Mouse (Mus musculus) CH12.LX (cell line): Measurements from ENCODE around the gene Bcl11a. TPM values are rescaled to one million over a fixed set of nuclear protein-coding genes. Genes with fewer than 3 reads are reported as not detected.

Experiments
- DNase-seq: peaks from one replicate; pipeline ENCODE4 v3.0.0-alpha.2; 2013; ENCODE audit errors: extremely low read depth
- H3K27ac ChIP-seq: 2 replicates; pipeline ENCODE4 v1.5.1; 2012; ENCODE audit warnings: low read depth, mild to moderate bottlenecking, control low read depth, moderate library complexity; ENCODE audit not compliant: insufficient read depth
- H3K27me3 ChIP-seq: replicated peaks from 2 replicates; pipeline ENCODE3; 2012; ENCODE audit warnings: inconsistent platforms
- H3K36me3 ChIP-seq, 2 experiments: replicated peaks in 1 of 2; 2 replicates each; pipeline versions ENCODE3 to v1.6.1; 2012; ENCODE audit warnings: inconsistent platforms in 1 of 2, low read length in 1 of 2, mild to moderate bottlenecking in 1 of 2, mixed read lengths in 1 of 2, moderate library complexity in 1 of 2; ENCODE audit not compliant: control insufficient read depth in 1 of 2, insufficient read depth in 1 of 2
- H3K4me1 ChIP-seq, 2 experiments: 2 replicates each; pipeline ENCODE4 v1.6.1; 2012; ENCODE audit warnings: inconsistent platforms in 1 of 2, moderate library complexity in 1 of 2; ENCODE audit not compliant: insufficient read depth in 2 of 2, control insufficient read depth in 1 of 2
- H3K4me2 ChIP-seq: 2 replicates; pipeline ENCODE4 v1.6.1; 2012; ENCODE audit warnings: low read depth, mild to moderate bottlenecking, control low read depth; ENCODE audit not compliant: poor library complexity, insufficient read depth, severe bottlenecking
- H3K4me3 ChIP-seq, 3 experiments: fragments of 150-350 bp in 1 of 3; sonication (generic) in 1 of 3; replicated peaks in 1 of 3; 2 replicates each; pipeline versions ENCODE3 to v1.5.1; 2011 to 2012; ENCODE audit warnings: low read depth in 2 of 3, low read length in 2 of 3, mild to moderate bottlenecking in 2 of 3, moderate library complexity in 2 of 3, control low read depth in 1 of 3, improper control_type of control experiment in 1 of 3, inconsistent platforms in 1 of 3, mixed read lengths in 1 of 3; ENCODE audit not compliant: poor library complexity in 1 of 3
- H3K79me2 ChIP-seq: replicated peaks from 2 replicates; pipeline ENCODE4 v1.6.1; 2012; ENCODE audit warnings: mild to moderate bottlenecking, moderate library complexity; ENCODE audit not compliant: control insufficient read depth, poor library complexity, insufficient read depth, severe bottlenecking; ENCODE audit errors: extremely low read depth
- H3K9ac ChIP-seq: 2 replicates; pipeline ENCODE4 v1.6.1; 2012; ENCODE audit warnings: low read depth, mild to moderate bottlenecking, control low read depth, moderate library complexity; ENCODE audit not compliant: insufficient read depth
- H3K9me3 ChIP-seq: replicated peaks from 2 replicates; pipeline ENCODE3; 2012; ENCODE audit warnings: low read length, inconsistent platforms, mixed read lengths
- BHLHE40 ChIP-seq: IDR thresholded peaks from 2 replicates; pipeline ENCODE4 v1.6.1; 2011; ENCODE audit warnings: mild to moderate bottlenecking, low read depth, low read length, improper control_type of control experiment
- CHD1 ChIP-seq: IDR thresholded peaks from 2 replicates; pipeline ENCODE4 v1.6.1; 2012; ENCODE audit warnings: low read depth, low read length, improper control_type of control experiment, inconsistent platforms
- CHD2 ChIP-seq: IDR thresholded peaks from 2 replicates; pipeline ENCODE4 v1.6.1; 2011; ENCODE audit warnings: low read length, improper control_type of control experiment
- CTCF ChIP-seq, 2 experiments: IDR thresholded peaks in 1 of 2; conservative IDR thresholded peaks in 1 of 2; 2 replicates each; pipeline ENCODE4 v1.5.1; 2011 to 2012; ENCODE audit warnings: low read depth in 2 of 2, low read length in 2 of 2, improper control_type of control experiment in 1 of 2, inconsistent platforms in 1 of 2, mild to moderate bottlenecking in 1 of 2, moderate library complexity in 1 of 2
- ETS1 ChIP-seq: conservative IDR thresholded peaks from 2 replicates; pipeline ENCODE4 v1.6.1; 2012; ENCODE audit warnings: low read depth, mild to moderate bottlenecking, inconsistent platforms, low read length, improper control_type of control experiment, moderate library complexity
- JUN ChIP-seq: IDR thresholded peaks from 2 replicates; pipeline ENCODE4 v1.6.1; 2011; ENCODE audit warnings: low read depth, mild to moderate bottlenecking, low read length, improper control_type of control experiment, moderate library complexity; ENCODE audit not compliant: insufficient read depth
- JUND ChIP-seq: conservative IDR thresholded peaks from 2 replicates; pipeline ENCODE4 v1.6.1; 2011; ENCODE audit warnings: low read depth, low read length, improper control_type of control experiment
- MAX ChIP-seq: IDR thresholded peaks from 2 replicates; pipeline ENCODE4 v1.6.1; 2011; ENCODE audit warnings: low read length, improper control_type of control experiment
- MEF2A ChIP-seq: IDR thresholded peaks from 2 replicates; pipeline ENCODE4 v1.6.1; 2014; ENCODE audit warnings: low read depth, mild to moderate bottlenecking, inconsistent platforms, low read length, improper control_type of control experiment, borderline replicate concordance
- MXI1 ChIP-seq: IDR thresholded peaks from 2 replicates; pipeline ENCODE4 v1.6.1; 2011; ENCODE audit warnings: mild to moderate bottlenecking, low read depth, low read length, improper control_type of control experiment
- MYC ChIP-seq: IDR thresholded peaks from 2 replicates; pipeline ENCODE4 v1.6.1; 2011; ENCODE audit warnings: low read depth, mild to moderate bottlenecking, improper control_type of control experiment, low read length
- NRF1 ChIP-seq: IDR thresholded peaks from 2 replicates; pipeline ENCODE4 v1.6.1; 2014; ENCODE audit warnings: low read depth, mild to moderate bottlenecking, inconsistent platforms, low read length, improper control_type of control experiment, moderate library complexity
- PAX5 ChIP-seq: IDR thresholded peaks from 2 replicates; pipeline ENCODE4 v1.6.1; 2012; ENCODE audit warnings: low read length, inconsistent platforms, mixed read lengths
- RAD21 ChIP-seq: IDR thresholded peaks from 2 replicates; pipeline ENCODE4 v1.6.1; 2011; ENCODE audit warnings: low read depth, mild to moderate bottlenecking, low read length, improper control_type of control experiment, moderate library complexity
- SIN3A ChIP-seq: IDR thresholded peaks from 2 replicates; pipeline ENCODE4 v1.6.1; 2012; ENCODE audit warnings: low read length, improper control_type of control experiment, inconsistent platforms
- TBP ChIP-seq: conservative IDR thresholded peaks from 2 replicates; pipeline ENCODE4 v1.6.1; 2011; ENCODE audit warnings: low read depth, low read length, improper control_type of control experiment
- USF2 ChIP-seq: conservative IDR thresholded peaks from 2 replicates; pipeline ENCODE4 v1.6.1; 2011; ENCODE audit warnings: low read depth, low read length, improper control_type of control experiment
- dilution Hi-C: fragments of 300-500 bp; cut with MboI; formaldehyde crosslinking; loops from 2 replicates; pipeline ENCODE4 v1.14.3; 2020; ENCODE audit warnings: low sequenced_read_pairs; ENCODE audit not compliant: extremely low pct_unique_long_range_greater_than_20kb, extremely low pct_ligation_motif_present
- in situ Hi-C: fragments of 300-500 bp; cut with MboI; formaldehyde crosslinking; loops from 3 replicates; pipeline ENCODE4 v1.14.3; 2019; ENCODE audit warnings: low sequenced_read_pairs, low pct_ligation_motif_present, low pct_unique_long_range_greater_than_20kb, mixed read lengths
- polyA plus RNA-seq: library from polyadenylated mRNA; unstranded; fragments of >175 nt; gene quantifications from 2 replicates; pipeline ENCODE4 v1.2.1, GENCODE M21; 2012; ENCODE audit warnings: low read depth; ENCODE audit not compliant: insufficient read length
- total RNA-seq, 2 experiments: library from RNA; depleted of rRNA; stranded (reverse); fragments of 300-350 nt in 1 of 2; fragments of >200 nt in 1 of 2; gene quantifications; 2 replicates each; pipeline ENCODE4 v1.2.3; 2012 to 2014

The Bcl11a gene
- total and polyA plus RNA-seq, 3 experiments = 6.8 to 57.9 (median 13.9) TPM

DNA sequence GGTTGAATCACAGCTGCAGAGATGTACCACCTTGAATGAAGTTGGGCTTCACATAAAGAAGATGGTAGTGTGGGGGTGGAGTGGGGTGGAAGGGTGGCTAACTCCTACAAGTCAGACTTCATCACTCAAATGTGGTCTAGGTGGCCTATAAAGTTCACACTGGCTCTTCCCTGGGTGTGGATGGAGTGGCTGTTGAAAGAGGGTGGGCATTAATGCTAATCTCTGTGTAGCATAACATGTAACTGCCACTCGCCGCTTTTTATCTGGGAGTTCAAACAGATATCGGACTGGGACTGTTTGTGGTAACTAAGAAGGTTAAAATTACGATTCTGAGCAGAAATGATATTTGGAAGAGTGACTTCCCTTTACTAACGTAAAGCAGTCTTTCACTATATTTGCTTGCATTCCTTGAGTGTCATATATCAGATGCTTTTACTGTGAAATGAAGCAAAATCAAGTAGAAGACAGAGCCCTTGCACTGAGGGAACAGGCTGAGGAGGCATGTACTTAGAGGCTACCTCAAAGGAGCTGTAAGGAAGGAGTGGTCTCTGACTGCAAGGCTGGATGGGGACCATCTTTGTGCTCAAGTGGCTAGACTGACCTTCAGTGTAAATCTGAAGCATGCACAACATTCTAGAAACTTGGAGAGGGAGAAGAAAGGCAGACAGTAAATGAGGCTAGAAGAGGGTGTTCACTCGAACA, 58.4 kb downstream of the Bcl11a start:
- Histone ChIP-seq H3K9me3 (peaks cover 7% of the 10 kb centered on the region), H3K4me2 (no peak overlapping the region), H3K27ac (no peak overlapping the region), H3K4me3 (no peak overlapping the region), H3K36me3 (peaks cover 0 to 48% of the 10 kb centered on the region in 2 experiments), H3K4me1 (peaks cover 35 to 98% of the 10 kb centered on the region in 2 experiments), H3K27me3 (no peaks in the 10 kb centered on the region), H3K79me2 (no peaks in the 10 kb centered on the region), H3K9ac (no peak overlapping the region)
- no peak for TF ChIP-seq TBP
- TF ChIP-seq USF2 = no peak
- TF ChIP-seq ETS1 = no peak
- no peak for TF ChIP-seq CHD1
- TF ChIP-seq NRF1 = no peak
- dilution Hi-C loops = no loop called here
- no peak for DNase-seq
- in situ Hi-C loops = no loop called here

DNA sequence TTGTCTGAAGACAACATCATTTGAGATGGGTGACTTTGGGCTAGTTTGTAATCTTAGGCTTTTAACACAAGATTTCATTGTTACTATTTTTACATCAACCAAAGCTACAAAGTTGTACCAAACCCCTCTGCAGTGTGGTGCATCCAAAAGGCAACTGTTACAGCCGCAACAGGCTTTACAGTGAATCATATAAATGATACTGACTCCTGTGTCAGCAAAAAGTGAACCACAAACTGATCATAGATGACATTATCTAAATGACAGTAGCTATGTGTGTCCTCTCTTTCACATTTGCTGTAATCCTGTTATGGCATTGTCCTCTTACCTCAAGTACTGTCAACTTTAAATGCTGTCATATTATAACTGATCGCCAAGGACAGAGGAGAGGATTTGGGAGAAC, 60.0 kb downstream of the Bcl11a start:
- Histone ChIP-seq H3K27ac (no peak overlapping the region), H3K4me2 (no peak overlapping the region), H3K9ac (no peak overlapping the region), H3K27me3 (no peaks in the 10 kb centered on the region), H3K4me3 (no peak overlapping the region), H3K79me2 (no peaks in the 10 kb centered on the region), H3K4me1 (peaks cover 36 to 99% of the 10 kb centered on the region in 2 experiments), H3K36me3 (peaks cover 0 to 51% of the 10 kb centered on the region in 2 experiments), H3K9me3 (peaks cover 7% of the 10 kb centered on the region)
- DNase-seq = no peak
- dilution Hi-C loops = no loop called here
- in situ Hi-C loops = no loop called here
- no peak for TF ChIP-seq MYC

DNA sequence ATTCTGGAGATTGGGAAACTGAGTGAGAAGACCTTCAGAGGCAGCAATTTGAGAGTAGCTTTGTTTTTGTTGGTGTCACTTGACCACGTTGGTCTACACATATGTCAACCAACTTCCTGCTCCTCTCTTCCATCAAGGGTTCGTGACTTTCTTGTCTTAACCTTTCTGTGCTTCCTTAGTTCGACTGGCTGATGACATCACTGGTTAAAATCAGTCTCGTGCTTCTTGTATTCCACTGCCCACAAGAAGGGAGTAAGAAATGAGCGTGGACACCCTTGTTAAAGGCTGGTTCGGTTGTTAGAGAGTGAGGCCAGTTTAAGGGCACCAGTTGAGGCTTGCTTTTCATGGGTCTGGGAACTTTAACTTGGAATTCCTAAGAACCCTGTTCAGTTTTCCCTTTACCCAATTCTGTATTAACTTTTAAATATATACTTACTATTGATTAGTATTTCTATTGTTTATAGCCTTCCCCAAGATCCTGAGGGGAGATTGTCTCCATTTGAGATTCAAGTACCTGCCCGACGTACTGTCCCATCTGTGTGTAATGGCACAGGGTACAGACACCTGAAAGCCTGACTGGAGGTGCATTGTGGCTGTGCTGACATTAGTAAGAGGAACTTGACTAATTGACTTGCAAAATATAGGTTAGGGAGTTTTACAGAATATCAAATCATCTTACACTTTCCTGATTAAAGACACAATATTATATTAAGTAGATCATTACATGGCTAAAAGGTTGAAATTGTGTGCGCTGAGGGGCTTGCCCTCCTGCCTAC, 60.9 kb downstream of the Bcl11a start:
- Histone ChIP-seq H3K9me3 (peaks cover 7% of the 10 kb centered on the region), H3K4me3 (no peak overlapping the region), H3K4me2 (no peak overlapping the region), H3K79me2 (no peaks in the 10 kb centered on the region), H3K9ac (no peak overlapping the region), H3K4me1 (peaks cover 29 to 99% of the 10 kb centered on the region in 2 experiments), H3K36me3 (peaks cover 0 to 56% of the 10 kb centered on the region in 2 experiments), H3K27me3 (no peaks in the 10 kb centered on the region), H3K27ac (peak overlapping the region; percentile 17; the same call in 1 of the 2 replicates)
- in situ Hi-C loops = no loop called here
- dilution Hi-C loops = no loop called here
- peak; percentile 53 for DNase-seq
- TF ChIP-seq MXI1 = 0 out of 2 replicates have a peak, but pooled peaks have one; percentile 23
- TF ChIP-seq MAX = no peak
- peak; percentile 71 for TF ChIP-seq BHLHE40
- peak; percentile 43; the same call in 1 of the 2 replicates for TF ChIP-seq JUN
- TF ChIP-seq MYC = 0 out of 2 replicates have a peak, but pooled peaks have one; percentile 50
- TF ChIP-seq RAD21 = no peak
- 0 out of 2 replicates have a peak, but pooled peaks have one; percentile 34 for TF ChIP-seq SIN3A
- TF ChIP-seq CHD2 = no peak
- TF ChIP-seq ETS1 = peak; percentile 45; the same call in 1 of the 2 replicates
- TF ChIP-seq CTCF (conservative IDR thresholded peaks at IDR 0.05 in 1 of 2, IDR thresholded peaks at IDR 0.05 in 1 of 2; ENCODE audit: low read depth in 2 of 2, low read length in 2 of 2) = no peak
- TF ChIP-seq MEF2A = 0 out of 2 replicates have a peak, but pooled peaks have one; percentile 33
- TF ChIP-seq PAX5 = no peak
- peak; percentile 40; the same call in 1 of the 2 replicates for TF ChIP-seq JUND
